Mouse (Mus musculus) limb, embryonic 12.5 days (tissue): ENCODE measurements around the gene Tarsl2. TPM values are rescaled to one million over a fixed set of nuclear protein-coding genes. Genes with fewer than 3 reads are reported as not detected.

Source experiments
- ATAC-seq: fragments of 200-750 bp; cut with Nextera tagmentation; 2 replicates; pipeline ENCODE4 v1.8.0; 2017; ENCODE audit warnings: low read depth, moderate TSS enrichment; ENCODE audit not compliant: insufficient number of reproducible peaks, insufficient read depth, low FRiP score, low TSS enrichment
- H3K27ac ChIP-seq: fragments of 300-500 bp; sonication (generic); 2 replicates; pipeline ENCODE4 v1.5.1; 2016; ENCODE audit warnings: mild to moderate bottlenecking, moderate library complexity
- H3K27me3 ChIP-seq: fragments of 300-500 bp; sonication (generic); 2 replicates; pipeline ENCODE4 v1.6.1; 2016; ENCODE audit warnings: mild to moderate bottlenecking, moderate library complexity
- H3K36me3 ChIP-seq: fragments of 300-500 bp; sonication (generic); 2 replicates; pipeline ENCODE4 v1.6.1; 2016; ENCODE audit warnings: mild to moderate bottlenecking, moderate library complexity
- H3K4me1 ChIP-seq: fragments of 300-500 bp; sonication (generic); replicated peaks from 2 replicates; pipeline ENCODE4 v1.6.1; 2016
- H3K4me2 ChIP-seq: fragments of 300-500 bp; sonication (generic); 2 replicates; pipeline ENCODE4 v1.6.1; 2016; ENCODE audit warnings: mild to moderate bottlenecking, moderate library complexity
- H3K4me3 ChIP-seq: fragments of 300-500 bp; sonication (generic); replicated peaks from 2 replicates; pipeline ENCODE4 v1.5.1; 2016; ENCODE audit warnings: mild to moderate bottlenecking
- H3K9ac ChIP-seq: fragments of 300-500 bp; sonication (generic); replicated peaks from 2 replicates; pipeline ENCODE4 v1.6.1; 2016; ENCODE audit warnings: mild to moderate bottlenecking, moderate library complexity
- H3K9me3 ChIP-seq: fragments of 300-500 bp; sonication (generic); 2 replicates; pipeline ENCODE4 v1.6.1; 2016; ENCODE audit warnings: mild to moderate bottlenecking, moderate library complexity
- WGBS: fragments of 180-500 bp; shearing (Covaris S2); methylation state at CpG from one replicate; pipeline ENCODE4 v1.1.7; 2016; 5-methylcytosine and 5-hydroxymethylcytosine counted together
- polyA plus RNA-seq: library from polyadenylated mRNA; unstranded; fragments of >200 nt; fragmentation: Nextera tagmentation; extraction: Ambion mirVana; gene quantifications from 2 replicates; pipeline ENCODE4 v1.2.1, GENCODE M21; 2016

The Tarsl2 gene
- polyA plus RNA-seq, 1 experiment from 2014 or later = 11.6 TPM

DNA sequence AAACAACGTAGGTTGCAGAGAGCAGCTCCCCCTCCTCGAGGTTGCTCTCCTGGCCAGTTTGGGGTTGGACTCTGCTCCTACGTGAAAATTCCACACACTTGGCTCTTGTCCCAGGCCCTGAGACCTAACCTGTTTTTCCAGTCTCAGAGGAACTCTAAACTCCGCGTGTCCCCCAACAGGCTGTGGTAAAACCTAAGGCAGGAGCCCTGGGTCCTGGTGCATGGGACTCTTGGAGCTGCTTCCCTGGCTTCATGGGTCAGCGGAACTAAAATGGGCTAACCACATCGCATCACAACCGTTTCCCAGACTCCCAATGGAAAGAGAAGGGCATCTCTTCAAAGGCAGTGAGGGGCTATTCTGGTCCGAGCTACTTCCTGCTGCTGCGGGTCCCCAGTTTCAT lies 48.2 kb downstream of the Tarsl2 start:
- Histone ChIP-seq H3K9me3 (no peaks in the 10 kb centered on the region), H3K4me1 (peaks cover 20% of the 10 kb centered on the region), H3K27me3 (no peaks in the 10 kb centered on the region), H3K27ac (peak overlapping the region; percentile 77), H3K9ac (peak overlapping the region; percentile 76), H3K36me3 (peaks cover 22% of the 10 kb centered on the region), H3K4me2 (peak overlapping the region; percentile 82), H3K4me3 (peak overlapping the region; percentile 82)
- WGBS = 2% methylated on average over 10 of the region's 10 CpGs
- ATAC-seq = 0 out of 2 replicates have a peak, but pooled peaks have one; percentile 2

DNA sequence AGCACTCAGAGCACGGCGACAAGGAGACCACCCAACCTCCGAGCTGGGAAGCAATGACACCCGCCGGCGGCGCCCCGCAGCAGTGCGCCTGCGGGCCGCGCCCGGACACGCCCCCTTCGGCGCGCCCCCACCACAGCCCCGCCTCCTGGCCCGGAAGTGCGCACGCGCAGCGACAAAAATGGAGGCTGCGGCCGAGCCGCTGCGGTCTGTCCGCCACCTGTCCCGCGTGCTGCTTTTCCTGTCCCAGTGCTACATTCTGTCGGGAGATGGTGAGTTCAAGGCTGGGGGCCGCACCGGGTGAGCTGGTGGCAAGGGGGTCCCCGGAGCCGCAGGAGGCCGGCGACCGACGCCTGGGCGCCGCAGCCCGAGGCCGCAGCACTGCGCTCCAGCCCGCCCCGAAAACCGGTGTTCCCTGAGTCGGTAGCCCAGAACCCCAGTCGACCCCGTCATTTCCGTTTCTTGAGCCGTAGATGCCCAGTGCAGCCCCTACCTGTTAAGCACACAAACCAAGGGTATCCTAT lies 48.7 kb downstream of the Tarsl2 start:
- Histone ChIP-seq H3K4me3 (peak overlapping the region; percentile 82), H3K27ac (peak overlapping the region; percentile 77), H3K9ac (peak overlapping the region; percentile 76), H3K9me3 (no peaks in the 10 kb centered on the region), H3K4me1 (peaks cover 20% of the 10 kb centered on the region), H3K36me3 (peaks cover 27% of the 10 kb centered on the region), H3K27me3 (no peaks in the 10 kb centered on the region), H3K4me2 (peak overlapping the region; percentile 82)
- under 1% methylated on average over 52 of the region's 52 CpGs for WGBS
- ATAC-seq = peak; percentile 86

DNA sequence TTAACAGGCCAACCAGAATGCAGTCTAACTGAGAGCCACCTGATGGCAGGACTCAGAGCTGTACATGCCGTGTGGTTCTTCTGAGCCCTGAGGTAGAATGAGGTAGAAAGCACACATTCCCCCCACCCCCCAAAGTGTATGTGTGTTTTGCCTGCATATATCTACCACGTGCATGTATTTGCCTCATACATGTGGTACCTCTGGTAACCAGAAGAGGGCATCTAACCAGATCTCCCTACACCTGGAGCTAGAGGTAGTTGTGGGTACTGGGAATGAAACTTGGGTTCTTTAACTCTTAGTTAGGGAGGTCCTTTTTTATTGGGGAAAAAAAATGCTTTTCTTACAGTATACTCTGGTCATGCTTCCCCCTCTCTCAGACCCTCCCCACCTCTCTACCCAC lies 51.8 kb downstream of the Tarsl2 start:
- Histone ChIP-seq H3K4me2 (no peak overlapping the region), H3K4me3 (no peak overlapping the region), H3K27ac (no peak overlapping the region), H3K9ac (no peak overlapping the region), H3K4me1 (peaks cover 20% of the 10 kb centered on the region), H3K36me3 (peaks cover 57% of the 10 kb centered on the region), H3K9me3 (no peaks in the 10 kb centered on the region), H3K27me3 (no peaks in the 10 kb centered on the region)
- no peak for ATAC-seq
- WGBS = 57% methylated on average over 2 of the region's 2 CpGs

DNA sequence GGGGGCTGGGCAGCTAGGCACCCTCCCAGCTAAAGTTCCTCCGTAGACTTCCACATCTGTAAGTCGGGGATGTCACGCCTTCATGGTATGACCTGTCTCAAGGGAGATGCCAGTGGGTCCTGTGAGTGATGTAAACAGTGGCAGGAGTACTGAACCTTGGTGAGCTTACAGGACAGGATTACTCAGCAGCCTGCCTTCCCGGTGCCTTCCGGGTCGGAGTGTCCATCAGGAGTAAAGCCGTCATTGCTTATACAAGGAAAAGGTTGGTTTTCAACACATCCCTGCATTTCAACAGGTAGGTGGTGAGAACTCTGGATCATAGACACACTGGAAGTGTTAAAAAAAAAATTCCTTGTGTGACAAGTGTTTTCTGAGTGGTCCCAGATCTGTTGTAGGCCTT lies 57.4 kb downstream of the Tarsl2 start:
- WGBS = 93% methylated on average over 7 of the region's 7 CpGs

DNA sequence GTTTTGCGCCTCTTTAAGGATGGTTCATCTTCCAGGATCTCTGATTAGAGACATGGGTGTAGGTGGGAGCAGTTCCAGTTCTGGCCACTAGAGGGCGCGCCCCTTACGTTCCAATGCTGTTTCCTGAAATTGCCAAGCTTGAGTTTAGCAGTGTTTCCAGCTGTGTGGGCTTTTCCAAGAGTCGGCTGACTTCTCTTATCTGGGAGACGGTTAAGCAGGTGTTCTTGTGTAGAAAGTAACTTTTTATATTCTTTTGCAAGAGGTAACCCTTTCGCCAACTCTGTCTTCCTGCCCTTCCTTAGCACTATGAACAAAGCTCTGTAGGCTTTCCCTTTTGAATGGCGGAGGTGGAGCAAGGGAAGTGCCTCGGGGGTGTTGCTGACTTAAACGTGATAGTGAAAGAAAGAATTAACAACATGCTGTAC lies 60.1 kb downstream of the Tarsl2 start:
- no peak for ATAC-seq
- H3K4me1 ChIP-seq = peaks cover 7% of the 10 kb centered on the region; the same call in 1 of the 2 replicates
- no peak overlapping the region for H3K27ac ChIP-seq
- H3K4me2 ChIP-seq = peak overlapping the region; percentile 46
- 0 out of 2 replicates have a peak, but pooled peaks cover 5% of the 10 kb centered on the region for H3K27me3 ChIP-seq
- no peaks in the 10 kb centered on the region for H3K9me3 ChIP-seq
- H3K9ac ChIP-seq = no peak overlapping the region; the same call in 1 of the 2 replicates
- H3K4me3 ChIP-seq = peak overlapping the region; percentile 23
- H3K36me3 ChIP-seq = peaks cover 32% of the 10 kb centered on the region
- WGBS = 17% methylated on average over 10 of the region's 10 CpGs

More for the DNA sequence above, 57.4 kb downstream of the Tarsl2 start:
- H3K9ac ChIP-seq = no peak overlapping the region
- H3K9me3 ChIP-seq = no peaks in the 10 kb centered on the region
- H3K4me2 ChIP-seq = no peak overlapping the region
- H3K4me3 ChIP-seq = no peak overlapping the region
- peaks cover 7% of the 10 kb centered on the region; the same call in 1 of the 2 replicates for H3K4me1 ChIP-seq
- H3K27me3 ChIP-seq = 0 out of 2 replicates have a peak, but pooled peaks cover 5% of the 10 kb centered on the region
- peaks cover 59% of the 10 kb centered on the region for H3K36me3 ChIP-seq
- no peak overlapping the region for H3K27ac ChIP-seq
- no peak for ATAC-seq

DNA sequence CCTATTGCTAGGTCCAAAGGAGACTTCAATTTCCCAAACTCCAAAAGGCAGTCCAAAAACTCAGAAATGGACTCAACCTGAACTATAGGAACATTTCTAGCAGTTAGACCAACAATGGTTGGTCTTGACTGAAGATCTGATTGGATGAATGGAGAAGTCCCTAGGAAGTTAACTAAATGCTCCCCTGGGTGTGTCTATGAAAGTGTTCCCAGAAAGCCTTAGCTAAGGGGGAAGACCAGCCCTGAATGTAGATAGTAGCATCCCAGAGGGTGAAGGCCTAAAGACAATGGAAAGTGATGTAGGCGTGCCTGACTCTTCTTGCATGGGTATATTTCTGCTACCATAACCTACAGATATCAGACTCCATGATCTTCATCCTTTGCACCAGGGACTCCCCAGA lies 63.8 kb downstream of the Tarsl2 start:
- H3K27ac ChIP-seq = no peak overlapping the region
- no peak for ATAC-seq
- no peaks in the 10 kb centered on the region for H3K36me3 ChIP-seq
- H3K4me1 ChIP-seq = peaks cover 7% of the 10 kb centered on the region; the same call in 1 of the 2 replicates
- no peak overlapping the region for H3K9ac ChIP-seq
- H3K4me3 ChIP-seq = no peak overlapping the region
- H3K27me3 ChIP-seq = 0 out of 2 replicates have a peak, but pooled peaks cover 5% of the 10 kb centered on the region
- WGBS = 80% methylated on average over 1 of the region's 1 CpGs
- H3K4me2 ChIP-seq = no peak overlapping the region
- H3K9me3 ChIP-seq = no peaks in the 10 kb centered on the region

DNA sequence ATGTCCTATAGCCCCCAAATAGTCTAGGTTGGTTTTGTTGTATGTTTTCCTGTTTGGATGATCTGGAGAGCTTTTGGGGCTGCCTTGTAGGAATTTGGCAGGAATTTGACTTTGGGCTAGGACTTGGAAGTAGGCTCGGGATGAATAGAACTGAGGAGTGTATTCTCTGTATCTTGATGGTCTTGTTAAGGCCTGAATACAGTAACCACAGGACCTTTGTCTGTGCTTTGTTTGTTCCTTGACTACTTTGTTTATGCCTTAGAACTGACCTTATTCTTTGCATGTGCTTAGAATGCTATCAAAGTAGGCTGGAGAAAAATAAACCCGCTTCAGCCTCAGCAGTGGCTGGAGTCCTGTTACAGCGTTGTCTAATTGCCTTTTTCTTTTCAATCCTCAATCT lies 65.6 kb downstream of the Tarsl2 start:
- no peak for ATAC-seq
- Histone ChIP-seq H3K27ac (no peak overlapping the region), H3K9ac (no peak overlapping the region), H3K36me3 (no peaks in the 10 kb centered on the region), H3K27me3 (0 out of 2 replicates have a peak, but pooled peaks cover 4% of the 10 kb centered on the region), H3K4me2 (no peak overlapping the region), H3K9me3 (no peaks in the 10 kb centered on the region), H3K4me1 (peaks cover 1% of the 10 kb centered on the region; the same call in 1 of the 2 replicates), H3K4me3 (no peak overlapping the region)
- 79% methylated on average over 3 of the region's 3 CpGs for WGBS

DNA sequence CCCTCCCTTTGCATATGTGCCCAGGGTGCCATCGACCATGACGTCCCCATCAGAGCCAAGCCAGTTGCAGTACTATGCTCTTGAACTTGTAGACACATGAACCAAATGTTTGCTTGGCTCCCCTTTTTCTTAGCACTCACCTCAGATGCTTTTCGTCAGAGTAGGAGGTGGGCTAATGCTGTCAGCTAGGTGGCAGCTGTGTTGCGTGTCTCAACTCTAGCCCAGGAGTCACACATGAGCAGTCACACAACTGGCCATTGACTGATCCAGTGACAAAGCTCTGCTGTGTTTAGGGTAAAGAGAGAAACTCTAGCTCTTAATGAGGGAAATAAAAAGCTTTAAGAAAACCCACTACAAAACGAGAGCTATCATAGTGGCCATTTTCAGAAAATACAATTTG lies 69.1 kb downstream of the Tarsl2 start:
- H3K27me3 ChIP-seq = no peaks in the 10 kb centered on the region
- H3K27ac ChIP-seq = no peak overlapping the region
- no peak overlapping the region for H3K4me3 ChIP-seq
- no peak overlapping the region for H3K4me2 ChIP-seq
- no peak overlapping the region for H3K9ac ChIP-seq
- ATAC-seq = no peak
- 74% methylated on average over 5 of the region's 5 CpGs for WGBS
- no peaks in the 10 kb centered on the region for H3K36me3 ChIP-seq
- no peaks in the 10 kb centered on the region for H3K9me3 ChIP-seq
- no peaks in the 10 kb centered on the region for H3K4me1 ChIP-seq

DNA sequence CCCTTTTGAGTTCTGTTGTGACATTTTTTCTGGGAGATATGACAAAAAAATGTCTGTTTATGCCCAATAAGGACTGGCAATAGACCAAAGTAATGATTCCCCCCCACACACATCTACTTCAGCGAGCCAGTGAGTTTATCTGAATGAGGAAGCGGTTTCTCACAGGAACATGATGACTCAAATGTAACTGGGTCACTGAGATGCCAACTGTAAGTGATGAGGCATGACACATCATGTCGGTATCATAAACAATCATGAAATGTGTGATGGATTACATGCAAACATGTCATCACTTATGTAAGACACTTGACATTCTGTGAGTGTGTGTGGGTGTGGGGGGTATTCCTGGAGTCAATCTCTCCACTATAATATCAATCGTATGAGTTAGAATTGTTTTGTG lies 69.6 kb downstream of the Tarsl2 start:
- H3K9ac ChIP-seq = no peak overlapping the region
- H3K27me3 ChIP-seq = no peaks in the 10 kb centered on the region
- no peak overlapping the region for H3K4me2 ChIP-seq
- no peaks in the 10 kb centered on the region for H3K9me3 ChIP-seq
- no peaks in the 10 kb centered on the region for H3K4me1 ChIP-seq
- no peak overlapping the region for H3K27ac ChIP-seq
- no peaks in the 10 kb centered on the region for H3K36me3 ChIP-seq
- no peak overlapping the region for H3K4me3 ChIP-seq
- WGBS = 91% methylated on average over 4 of the region's 4 CpGs
- no peak for ATAC-seq

DNA sequence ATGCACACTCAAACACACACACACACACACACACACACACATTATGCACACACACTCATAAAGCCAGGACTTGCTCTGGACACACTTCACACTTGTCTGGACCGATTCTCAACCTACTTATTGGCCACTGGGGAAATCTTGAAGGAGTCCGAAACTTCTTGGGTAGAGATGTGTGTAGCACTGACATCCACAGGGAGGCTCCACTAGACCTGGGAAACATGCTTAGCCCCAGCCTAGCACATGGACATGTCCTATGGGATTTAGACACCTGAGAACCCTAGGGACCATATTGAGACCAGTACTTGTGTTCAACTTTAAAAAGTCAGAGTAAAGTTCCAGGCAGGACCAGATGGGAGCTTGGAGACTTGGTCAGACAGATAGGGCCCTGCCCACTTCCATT lies 89.3 kb downstream of the Tarsl2 start:
- no peak overlapping the region for H3K27ac ChIP-seq
- WGBS = 78% methylated on average over 2 of the region's 2 CpGs
- H3K27me3 ChIP-seq = no peaks in the 10 kb centered on the region
- no peak overlapping the region for H3K4me2 ChIP-seq
- no peak overlapping the region for H3K9ac ChIP-seq
- H3K4me1 ChIP-seq = no peaks in the 10 kb centered on the region
- no peaks in the 10 kb centered on the region for H3K36me3 ChIP-seq
- no peak overlapping the region for H3K4me3 ChIP-seq
- ATAC-seq = no peak
- H3K9me3 ChIP-seq = no peaks in the 10 kb centered on the region

DNA sequence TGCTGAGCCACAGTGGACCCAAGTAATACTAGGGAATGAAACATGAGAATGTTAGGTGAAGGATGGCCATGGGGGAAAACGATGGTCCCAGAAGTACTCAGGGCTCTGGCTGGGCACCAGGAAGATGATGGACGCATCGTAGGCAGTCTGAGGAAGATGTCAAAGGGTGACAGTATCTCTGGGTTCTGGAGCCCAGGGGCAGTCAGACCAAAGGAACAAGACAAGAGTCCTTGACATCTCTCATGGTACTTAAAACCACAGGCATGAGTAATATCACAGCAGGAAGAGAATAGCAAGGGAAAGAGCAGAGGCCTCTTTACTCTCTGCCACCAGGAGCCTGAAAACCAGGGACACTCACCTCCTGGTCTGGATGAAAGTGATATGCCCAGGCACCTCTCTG lies 90.6 kb downstream of the Tarsl2 start:
- no peak overlapping the region for H3K9ac ChIP-seq
- WGBS = 92% methylated on average over 3 of the region's 3 CpGs
- no peaks in the 10 kb centered on the region for H3K27me3 ChIP-seq
- no peak overlapping the region for H3K27ac ChIP-seq
- H3K4me3 ChIP-seq = no peak overlapping the region
- no peaks in the 10 kb centered on the region for H3K36me3 ChIP-seq
- no peak for ATAC-seq
- no peak overlapping the region for H3K4me2 ChIP-seq
- H3K9me3 ChIP-seq = no peaks in the 10 kb centered on the region
- H3K4me1 ChIP-seq = no peaks in the 10 kb centered on the region
